Mouse (Mus musculus) adrenal gland, postnatal 4 days (tissue): ENCODE data around the gene Nos1. TPM values are rescaled to one million over a fixed set of nuclear protein-coding genes. Genes with fewer than 3 reads are reported as not detected.

ENCODE experiments used
- DNase-seq, 2 experiments: peaks; one replicate each; pipeline ENCODE4 v3.0.0; 2021 to 2022; ENCODE audit warnings: low spot score in 2 of 2, mixed read lengths in 2 of 2
- total RNA-seq, 2 experiments: library from RNA; stranded (reverse); gene quantifications; 2 replicates each; pipeline ENCODE4 v1.2.3; 2021

Gene Nos1
- total RNA-seq, 2 experiments from 2014 or later, result 1.1 to 1.3 TPM

GRCm38 (mm10) chr5:117891545-117891944, 110.7 kb downstream of the Nos1 start:
- no peak for DNase-seq

- no peak for DNase-seq
These were observed 113.2 kb downstream of the Nos1 start for GRCm38 (mm10) chr5:117894050-117894449.

GRCm38 (mm10) chr5:117898055-117898806, 117.4 kb downstream of the Nos1 start:
- no peak for DNase-seq

GRCm38 (mm10) chr5:117899361-117899760, 118.5 kb downstream of the Nos1 start:
- no peak for DNase-seq

GRCm38 (mm10) chr5:117900921-117901705, 120.3 kb downstream of the Nos1 start:
- no peak for DNase-seq

GRCm38 (mm10) chr5:117903534-117903933, 122.7 kb downstream of the Nos1 start:
- no peak for DNase-seq

- no peak for DNase-seq
These were observed 124.9 kb downstream of the Nos1 start for GRCm38 (mm10) chr5:117905728-117906127.

- no peak for DNase-seq
These were observed 128.7 kb downstream of the Nos1 start for GRCm38 (mm10) chr5:117909524-117909923.

- DNase-seq, result no peak
These were observed 135.5 kb downstream of the Nos1 start for GRCm38 (mm10) chr5:117916349-117916748.

- DNase-seq, result no peak
These were observed 136.1 kb downstream of the Nos1 start for GRCm38 (mm10) chr5:117916906-117917305.

GRCm38 (mm10) chr5:117921786-117922528, 141.1 kb downstream of the Nos1 start:
- DNase-seq, result no peak

GRCm38 (mm10) chr5:117923688-117924087, 142.9 kb downstream of the Nos1 start:
- DNase-seq, result no peak

GRCm38 (mm10) chr5:117928553-117928952, 147.7 kb downstream of the Nos1 start:
- DNase-seq, result no peak

- DNase-seq, result no peak
These were observed 151.4 kb downstream of the Nos1 start for GRCm38 (mm10) chr5:117932222-117932621.

GRCm38 (mm10) chr5:117932862-117933261, 152.0 kb downstream of the Nos1 start:
- DNase-seq, result peak; percentile 63 to 80

GRCm38 (mm10) chr5:117936346-117936745, 155.5 kb downstream of the Nos1 start:
- no peak for DNase-seq

- DNase-seq, result no peak
These were observed 156.4 kb downstream of the Nos1 start for GRCm38 (mm10) chr5:117937186-117937585.

GRCm38 (mm10) chr5:117938182-117938581, 157.3 kb downstream of the Nos1 start:
- peak; percentile 24 to 48 for DNase-seq

- no peak for DNase-seq
These were observed 158.6 kb downstream of the Nos1 start for GRCm38 (mm10) chr5:117939402-117939801.

- no peak for DNase-seq
These were observed 160.7 kb downstream of the Nos1 start for GRCm38 (mm10) chr5:117941552-117941951.

- peak in 1 of 2 experiments; percentile 24 for DNase-seq
These were observed 165.8 kb downstream of the Nos1 start for GRCm38 (mm10) chr5:117946605-117947004.

GRCm38 (mm10) chr5:117949393-117949792, 168.6 kb downstream of the Nos1 start:
- no peak for DNase-seq
